9 mouse cellular contexts compared by ENCODE assay signal in genomic region chr9:44398551-44398950, GRCm38 (mm10). TPM values are rescaled to one million over a fixed set of nuclear protein-coding genes. Genes with fewer than 3 reads are reported as not detected.
DNase-seq lines count a peak whose midpoint lies in the region; ATAC-seq and TF ChIP-seq lines count a peak whose summit lies in the region.
"Had no signal": no experiment of that assay in that cellular context is flagged by ENCODE, and none has a peak within 500 bp of the region (broad histone marks: within the 10 kb centered on the region; RNA-seq: fewer than 3 reads in every experiment).

No protein-coding gene starts in this region.

- no peak overlapping the region for H3K27ac ChIP-seq in heart, embryonic 14.5 days (replicated peaks in 1 of 2; ENCODE audit: control insufficient read depth in 1 of 2, insufficient read depth in 1 of 2, low read depth in 2 of 2, low read length in 2 of 2)
- H3K27ac ChIP-seq in cortical plate, adult 2 months (ENCODE audit: insufficient read depth, low read length), result no peak overlapping the region
- H3K27ac ChIP-seq in hindbrain, embryonic 13.5 days, result peak overlapping the region; percentile 92
- no peak overlapping the region for H3K27ac ChIP-seq in midbrain, embryonic 15.5 days

- H3K4me2 ChIP-seq in heart, embryonic 14.5 days (ENCODE audit: low read length), result peak overlapping the region; percentile 92
- peak overlapping the region; percentile 88 for H3K4me2 ChIP-seq in hindbrain, embryonic 13.5 days
- peak overlapping the region; percentile 93 for H3K4me2 ChIP-seq in midbrain, embryonic 15.5 days

- H3K36me3 ChIP-seq in heart, embryonic 14.5 days (ENCODE audit: control insufficient read depth, insufficient read depth, low read length), result peaks cover 52% of the 10 kb centered on the region
- peaks cover 46% of the 10 kb centered on the region for H3K36me3 ChIP-seq in hindbrain, embryonic 13.5 days
- H3K36me3 ChIP-seq in midbrain, embryonic 15.5 days (replicated peaks), result peaks cover 33% of the 10 kb centered on the region; the same call in 1 of the 2 replicates

- no peak for TF ChIP-seq CTCF in cortical plate, adult 2 months (IDR thresholded peaks at IDR 0.05; ENCODE audit: extremely low read depth, insufficient read depth, low read length)

- 0 out of 4 replicates have a peak overlapping the region, but pooled peaks of 1 of the 2 experiments have one; percentile 77 for H3K4me3 ChIP-seq in heart, embryonic 14.5 days (ENCODE audit: control insufficient read depth in 1 of 2, insufficient read depth in 1 of 2, low read depth in 1 of 2, low read length in 2 of 2)
- H3K4me3 ChIP-seq in cortical plate, adult 2 months (ENCODE audit: insufficient read depth, low read length), result peak overlapping the region; percentile 59
- H3K4me3 ChIP-seq in hindbrain, embryonic 13.5 days, result peak overlapping the region; percentile 61
- H3K4me3 ChIP-seq in midbrain, embryonic 15.5 days, result peak overlapping the region; percentile 94; the same call in 1 of the 2 replicates

- no peaks in the 10 kb centered on the region for H3K27me3 ChIP-seq in heart, embryonic 14.5 days (ENCODE audit: control insufficient read depth, insufficient read depth, low read length)
- H3K27me3 ChIP-seq in hindbrain, embryonic 13.5 days, result no peaks in the 10 kb centered on the region
- H3K27me3 ChIP-seq in midbrain, embryonic 15.5 days (replicated peaks), result no peaks in the 10 kb centered on the region
- H3K27me3 ChIP-seq: CH12.LX had no signal

- no peak for ATAC-seq in heart, embryonic 14.5 days (ENCODE audit: insufficient number of reproducible peaks, insufficient read depth, low FRiP score, low read depth)
- ATAC-seq in hindbrain, embryonic 13.5 days (ENCODE audit: low FRiP score), result no peak
- no peak for ATAC-seq in midbrain, embryonic 15.5 days (replicated peaks)

- intact Hi-C loops in heart, postnatal 36 days (cut with DNase I), result no loop called here

- 79% methylated on average over 9 of the region's 9 CpGs for WGBS in heart, embryonic 14.5 days
- 83% methylated on average over 9 of the region's 9 CpGs for WGBS in hindbrain, embryonic 13.5 days
- 86% methylated on average over 9 of the region's 9 CpGs for WGBS in midbrain, embryonic 15.5 days

- peak overlapping the region; percentile 88; the same call in 1 of the 2 replicates for H3K9ac ChIP-seq in heart, embryonic 14.5 days (ENCODE audit: low read length)
- peak overlapping the region; percentile 90 for H3K9ac ChIP-seq in hindbrain, embryonic 13.5 days
- H3K9ac ChIP-seq in midbrain, embryonic 15.5 days, result peak overlapping the region; percentile 92; the same call in 1 of the 2 replicates

- H3K4me1 ChIP-seq in heart, embryonic 14.5 days (ENCODE audit: control insufficient read depth in 2 of 2, insufficient read depth in 2 of 2, low read length in 2 of 2), result peaks cover 13 to 34% of the 10 kb centered on the region in 2 experiments
- H3K4me1 ChIP-seq in cortical plate, adult 2 months (ENCODE audit: control insufficient read depth, insufficient read depth, low read length), result peaks cover 4% of the 10 kb centered on the region
- peaks cover 41% of the 10 kb centered on the region for H3K4me1 ChIP-seq in hindbrain, embryonic 13.5 days (replicated peaks)
- H3K4me1 ChIP-seq in midbrain, embryonic 15.5 days, result peaks cover 28% of the 10 kb centered on the region

- TF ChIP-seq POLR2A in cortical plate, adult 2 months (IDR thresholded peaks at IDR 0.05; ENCODE audit: extremely low read depth, insufficient read depth, low read length), result no peak

- no peak for DNase-seq in heart, postnatal 36 days
- no peak for DNase-seq in adrenal gland, adult 18-20 months (ENCODE audit: low spot score in 2 of 2)
- no peak for DNase-seq in urinary bladder, adult 2 months (ENCODE audit: low spot score)
- no peak for DNase-seq in frontal cortex, postnatal 25 days (ENCODE audit: low spot score in 2 of 2)

- no peaks in the 10 kb centered on the region for H3K9me3 ChIP-seq in heart, embryonic 14.5 days (ENCODE audit: control insufficient read depth, low read length)
- H3K9me3 ChIP-seq in hindbrain, embryonic 13.5 days, result no peaks in the 10 kb centered on the region
- no peaks in the 10 kb centered on the region for H3K9me3 ChIP-seq in midbrain, embryonic 15.5 days

RNA-seq across cellular contexts. Expression of gene Slc37a4, which starts 1.9 kb away (rescaled TPM):
- polyA plus RNA-seq in heart, embryonic 14.5 days (2014; fragmentation: Nextera tagmentation; extraction: Ambion mirVana), result 32.0 and 35.7 TPM in 2 replicates
- 10 to 100 TPM; 21.5 to 24.0 TPM for total RNA-seq in heart, postnatal 36 days (2021)
- polyA plus RNA-seq in cortical plate, adult 2 months (2012; rRNA removed), result 49.9 and 58.8 TPM in 2 replicates
- polyA plus RNA-seq in hindbrain, embryonic 13.5 days (2015; fragmentation: Nextera tagmentation; extraction: Ambion mirVana), result 64.7 and 65.9 TPM in 2 replicates
- 44.6 and 44.9 TPM in 2 replicates for polyA plus RNA-seq in midbrain, embryonic 15.5 days (2015; fragmentation: Nextera tagmentation; extraction: Ambion mirVana)
- total RNA-seq in adrenal gland, adult 18-20 months (2021), result 10 to 100 TPM; 15.2 to 16.1 TPM
- polyA plus RNA-seq in urinary bladder, adult 2 months (2012; rRNA removed), result 20.0 and 22.2 TPM in 2 replicates

RNA-seq across cellular contexts. Expression of gene Rps25, which starts 8.4 kb away (rescaled TPM):
- 1,406 and 1,617 TPM in 2 replicates for polyA plus RNA-seq in heart, embryonic 14.5 days (2014; fragmentation: Nextera tagmentation; extraction: Ambion mirVana)
- total RNA-seq in heart, postnatal 36 days (2021), result 100 to 1,000 TPM; 793 to 858 TPM
- 559 and 574 TPM in 2 replicates for polyA plus RNA-seq in cortical plate, adult 2 months (2012; rRNA removed)
- polyA plus RNA-seq in hindbrain, embryonic 13.5 days (2015; fragmentation: Nextera tagmentation; extraction: Ambion mirVana), result 1,260 and 1,282 TPM in 2 replicates
- polyA plus RNA-seq in midbrain, embryonic 15.5 days (2015; fragmentation: Nextera tagmentation; extraction: Ambion mirVana), result 965 and 984 TPM in 2 replicates
- total RNA-seq in adrenal gland, adult 18-20 months (2021), result 1,000 to 10,000 TPM; 1,079 to 1,172 TPM
- 1,336 and 1,393 TPM in 2 replicates for polyA plus RNA-seq in urinary bladder, adult 2 months (2012; rRNA removed)

RNA-seq across cellular contexts. Expression of gene Trappc4, which starts 8.8 kb away (rescaled TPM):
- 74.0 and 85.4 TPM in 2 replicates for polyA plus RNA-seq in heart, embryonic 14.5 days (2014; fragmentation: Nextera tagmentation; extraction: Ambion mirVana)
- total RNA-seq in heart, postnatal 36 days (2021), result 10 to 100 TPM; 33.0 to 36.3 TPM
- 83.8 and 88.1 TPM in 2 replicates for polyA plus RNA-seq in cortical plate, adult 2 months (2012; rRNA removed)
- 342 and 355 TPM in 2 replicates for polyA plus RNA-seq in hindbrain, embryonic 13.5 days (2015; fragmentation: Nextera tagmentation; extraction: Ambion mirVana)
- polyA plus RNA-seq in midbrain, embryonic 15.5 days (2015; fragmentation: Nextera tagmentation; extraction: Ambion mirVana), result 317 and 321 TPM in 2 replicates
- 100 to 1,000 TPM in 1 of 2 experiments, 10 to 100 TPM in 1; 90.8 to 109 TPM for total RNA-seq in adrenal gland, adult 18-20 months (2021)
- 55.6 and 68.6 TPM in 2 replicates for polyA plus RNA-seq in urinary bladder, adult 2 months (2012; rRNA removed)

RNA-seq across cellular contexts. Expression of gene Hyou1, which starts 19.3 kb away (rescaled TPM):
- polyA plus RNA-seq in heart, embryonic 14.5 days (2014; fragmentation: Nextera tagmentation; extraction: Ambion mirVana), result 12.7 and 12.9 TPM in 2 replicates
- 10 to 100 TPM; 46.0 to 68.1 TPM for total RNA-seq in heart, postnatal 36 days (2021)
- polyA plus RNA-seq in cortical plate, adult 2 months (2012; rRNA removed), result 55.4 and 56.7 TPM in 2 replicates
- 25.6 and 27.7 TPM in 2 replicates for polyA plus RNA-seq in hindbrain, embryonic 13.5 days (2015; fragmentation: Nextera tagmentation; extraction: Ambion mirVana)
- 28.1 and 29.7 TPM in 2 replicates for polyA plus RNA-seq in midbrain, embryonic 15.5 days (2015; fragmentation: Nextera tagmentation; extraction: Ambion mirVana)
- total RNA-seq in adrenal gland, adult 18-20 months (2021), result 100 to 1,000 TPM; 182 to 214 TPM
- polyA plus RNA-seq in urinary bladder, adult 2 months (2012; rRNA removed), result 34.4 and 35.3 TPM in 2 replicates

RNA-seq across cellular contexts. Expression of gene Ccdc84, which starts 19.8 kb away (rescaled TPM):
- 19.5 and 20.9 TPM in 2 replicates for polyA plus RNA-seq in heart, embryonic 14.5 days (2014; fragmentation: Nextera tagmentation; extraction: Ambion mirVana)
- 1 to 10 TPM; 8.1 to 8.8 TPM for total RNA-seq in heart, postnatal 36 days (2021)
- 46.7 and 48.0 TPM in 2 replicates for polyA plus RNA-seq in cortical plate, adult 2 months (2012; rRNA removed)
- polyA plus RNA-seq in hindbrain, embryonic 13.5 days (2015; fragmentation: Nextera tagmentation; extraction: Ambion mirVana), result 28.2 and 32.9 TPM in 2 replicates
- polyA plus RNA-seq in midbrain, embryonic 15.5 days (2015; fragmentation: Nextera tagmentation; extraction: Ambion mirVana), result 37.6 and 39.9 TPM in 2 replicates
- 10 to 100 TPM; 22.4 to 26.1 TPM for total RNA-seq in adrenal gland, adult 18-20 months (2021)
- 33.7 and 47.1 TPM in 2 replicates for polyA plus RNA-seq in urinary bladder, adult 2 months (2012; rRNA removed)
